Mouse (Mus musculus): ENCODE data around the gene 2210016F16Rik. TPM values are rescaled to one million over a fixed set of nuclear protein-coding genes. Genes with fewer than 3 reads are reported as not detected.

The 2210016F16Rik gene
- polyA plus RNA-seq, 1 experiment from 2014 or later = 33.0 TPM

DNA sequence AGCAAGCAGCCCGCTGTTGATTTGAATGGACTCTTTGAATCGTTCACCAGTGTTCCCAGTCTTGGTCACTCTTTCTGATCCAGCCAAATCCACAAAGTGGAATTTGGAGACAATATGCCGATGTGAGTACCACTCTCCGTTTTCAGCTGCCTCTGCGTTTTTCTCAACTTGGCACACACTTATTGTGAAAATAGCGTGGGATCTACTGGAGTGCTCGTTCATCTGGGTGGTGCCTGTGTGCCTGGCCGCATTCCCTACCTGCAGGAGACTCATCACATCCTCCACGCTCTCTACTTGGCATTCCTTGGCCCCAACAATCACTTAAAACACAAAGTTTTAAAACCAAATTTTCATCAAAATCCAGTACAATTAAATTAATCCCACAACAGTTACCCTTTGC, 40.5 kb downstream of the 2210016F16Rik start:
- no peak for ATAC-seq (ENCODE audit: insufficient number of reproducible peaks, insufficient read depth, low FRiP score, low read depth)
- no peaks in the 10 kb centered on the region for H3K36me3 ChIP-seq (ENCODE audit: control insufficient read depth, insufficient read depth, low read length)
- WGBS = 83% methylated on average over 9 of the region's 9 CpGs
- no peaks in the 10 kb centered on the region for H3K27me3 ChIP-seq (ENCODE audit: control insufficient read depth, insufficient read depth, low read length)
- H3K9ac ChIP-seq (replicated peaks; ENCODE audit: low read depth, low read length) = no peak overlapping the region
- no peak overlapping the region for H3K27ac ChIP-seq (ENCODE audit: low read length)
- no peak overlapping the region for H3K4me3 ChIP-seq (ENCODE audit: low read depth, low read length)
- no peak overlapping the region for H3K4me2 ChIP-seq (replicated peaks; ENCODE audit: low read depth, low read length)
- no peaks in the 10 kb centered on the region for H3K9me3 ChIP-seq (ENCODE audit: control insufficient read depth, low read depth, low read length)
- no peaks in the 10 kb centered on the region for H3K4me1 ChIP-seq (ENCODE audit: control insufficient read depth, insufficient read depth, low read length)

DNA sequence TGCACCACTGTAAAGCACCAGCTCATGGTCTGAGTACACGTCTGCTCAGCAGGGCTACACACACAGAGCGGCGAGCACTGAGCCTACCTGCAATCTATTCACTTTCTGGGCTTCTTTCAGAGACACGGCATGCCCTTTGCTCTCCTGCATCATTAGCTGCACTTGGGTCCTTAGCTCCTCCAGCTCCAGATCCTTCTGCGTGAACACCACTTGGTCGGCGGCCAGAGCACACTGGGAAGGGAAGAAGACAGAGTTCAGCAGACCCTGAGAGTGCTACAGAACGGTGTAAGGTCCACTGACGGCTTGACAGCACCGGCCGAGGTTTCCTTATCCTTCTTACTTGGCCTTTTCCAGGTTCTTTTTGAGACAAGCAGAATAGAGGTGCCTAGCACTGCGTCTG, 47.6 kb downstream of the 2210016F16Rik start:
- no peak overlapping the region for H3K4me3 ChIP-seq (ENCODE audit: low read depth, low read length)
- no peak for ATAC-seq (ENCODE audit: insufficient number of reproducible peaks, insufficient read depth, low FRiP score, low read depth)
- no peak overlapping the region for H3K9ac ChIP-seq (replicated peaks; ENCODE audit: low read depth, low read length)
- H3K9me3 ChIP-seq (ENCODE audit: control insufficient read depth, low read depth, low read length) = no peaks in the 10 kb centered on the region
- H3K27me3 ChIP-seq (ENCODE audit: control insufficient read depth, insufficient read depth, low read length) = no peaks in the 10 kb centered on the region
- no peak overlapping the region for H3K4me2 ChIP-seq (replicated peaks; ENCODE audit: low read depth, low read length)
- no peaks in the 10 kb centered on the region for H3K4me1 ChIP-seq (ENCODE audit: control insufficient read depth, insufficient read depth, low read length)
- H3K36me3 ChIP-seq (ENCODE audit: control insufficient read depth, insufficient read depth, low read length) = no peaks in the 10 kb centered on the region
- H3K27ac ChIP-seq (ENCODE audit: low read length) = no peak overlapping the region
- WGBS = 80% methylated on average over 12 of the region's 12 CpGs

DNA sequence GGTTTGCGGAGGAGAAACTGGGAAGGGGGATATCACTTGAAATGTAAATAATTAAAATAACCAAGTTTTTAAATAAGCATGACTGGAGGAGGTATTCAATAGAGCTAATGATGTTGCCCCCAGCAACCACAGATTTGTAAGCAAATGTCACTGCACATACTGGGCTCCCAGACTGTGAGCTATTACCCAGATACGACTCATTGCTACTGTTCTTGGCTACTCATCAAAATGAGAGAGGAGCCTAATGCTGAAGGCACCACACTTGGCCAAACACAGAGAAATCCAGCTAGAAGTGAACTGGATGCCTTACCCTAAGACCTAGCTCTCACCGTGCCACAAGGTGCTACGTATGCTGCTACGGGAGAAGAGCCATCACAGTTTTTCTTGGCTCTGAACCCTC, 50.9 kb downstream of the 2210016F16Rik start:
- Histone ChIP-seq H3K27ac (ENCODE audit: low read length) (no peak overlapping the region), H3K27me3 (ENCODE audit: control insufficient read depth, insufficient read depth, low read length) (no peaks in the 10 kb centered on the region), H3K4me1 (ENCODE audit: control insufficient read depth, insufficient read depth, low read length) (no peaks in the 10 kb centered on the region), H3K4me2 (replicated peaks; ENCODE audit: low read depth, low read length) (no peak overlapping the region), H3K9ac (replicated peaks; ENCODE audit: low read depth, low read length) (no peak overlapping the region), H3K9me3 (ENCODE audit: control insufficient read depth, low read depth, low read length) (no peaks in the 10 kb centered on the region), H3K4me3 (ENCODE audit: low read depth, low read length) (no peak overlapping the region), H3K36me3 (ENCODE audit: control insufficient read depth, insufficient read depth, low read length) (no peaks in the 10 kb centered on the region)
- no peak for ATAC-seq (ENCODE audit: insufficient number of reproducible peaks, insufficient read depth, low FRiP score, low read depth)
- 87% methylated on average over 5 of the region's 5 CpGs for WGBS

MicroRNAs within 50 kb of the gene (microRNA counts, 519-probe panel; counts per million panel counts)
- microRNA mmu-miR-7a = 2,991 counts per million, percentile 53 among the panel's probes with 10 or more counts

Small RNA genes lying within 50 kb of the gene (microRNA-seq; reads per million reads assigned to microRNA genes)
- 106 reads per million, percentile 49 among the genes with 10 or more reads in this experiment for gene Mir7-1

Other genes with a start within 250 kb of the 2210016F16Rik start
- 38.9 and 40.5 TPM in 2 replicates for gene Idnk, start 227.6 kb downstream of the 2210016F16Rik start, polyA plus RNA-seq (2014; fragmentation: Nextera tagmentation; extraction: Ambion mirVana)
- 76.2 and 78.4 TPM in 2 replicates for gene Ubqln1, start 169.6 kb downstream of the 2210016F16Rik start, polyA plus RNA-seq (2014; fragmentation: Nextera tagmentation; extraction: Ambion mirVana)
- gene Gkap1, start 109.5 kb downstream of the 2210016F16Rik start, polyA plus RNA-seq (2014; fragmentation: Nextera tagmentation; extraction: Ambion mirVana) = 24.1 and 26.0 TPM in 2 replicates
- gene Kif27, start 26.1 kb downstream of the 2210016F16Rik start, polyA plus RNA-seq (2014; fragmentation: Nextera tagmentation; extraction: Ambion mirVana) = 0.59 and 1.1 TPM in 2 replicates
- 24.8 and 27.6 TPM in 2 replicates for gene Rmi1, start 17.0 kb upstream of the 2210016F16Rik start, polyA plus RNA-seq (2014; fragmentation: Nextera tagmentation; extraction: Ambion mirVana)
- 1,425 and 1,587 TPM in 2 replicates for gene Hnrnpk, start 18.1 kb upstream of the 2210016F16Rik start, polyA plus RNA-seq (2014; fragmentation: Nextera tagmentation; extraction: Ambion mirVana)
- 0.29 and 0.45 TPM in 2 replicates for gene Slc28a3, start 225.7 kb upstream of the 2210016F16Rik start, polyA plus RNA-seq (2014; fragmentation: Nextera tagmentation; extraction: Ambion mirVana)

All from stomach, embryonic 14.5 days (tissue).